Mouse (Mus musculus): ENCODE measurements at regions not wholly inside any gene's neighbourhood (a gene's known extent, or its start where the extent isn't known, plus 50 kb on each side); places are given as distances from the start of the nearest gene placed in this dataset.
A peak's percentile ranks its signal among the peaks of the same experiment; 100 is the strongest.

- no peak for DNase-seq
Observed at GRCm38 (mm10) chr13:52153030-52153429, 306.6 kb downstream of the Gadd45g start.

DNA sequence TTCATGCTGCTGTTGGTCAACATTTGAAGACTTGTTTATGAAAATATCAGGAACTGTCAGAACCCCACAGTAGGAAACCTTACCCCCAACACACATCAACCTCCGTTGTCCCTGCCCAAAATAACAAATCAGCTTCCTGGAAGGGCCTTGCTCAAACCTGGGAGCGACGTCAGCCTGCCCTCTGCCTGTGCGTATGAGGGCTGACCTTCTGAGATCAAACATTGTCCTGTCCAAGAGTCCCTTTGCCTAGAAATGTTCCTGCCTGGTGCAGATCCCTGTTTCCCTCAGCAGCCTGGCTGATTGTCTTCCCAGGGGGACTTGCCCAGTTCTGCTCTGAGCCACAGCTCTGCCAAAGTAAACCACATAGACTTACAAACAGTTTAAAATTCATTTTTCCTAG, 307.1 kb downstream of the Gadd45g start:
- peak; percentile 51 for DNase-seq

DNA sequence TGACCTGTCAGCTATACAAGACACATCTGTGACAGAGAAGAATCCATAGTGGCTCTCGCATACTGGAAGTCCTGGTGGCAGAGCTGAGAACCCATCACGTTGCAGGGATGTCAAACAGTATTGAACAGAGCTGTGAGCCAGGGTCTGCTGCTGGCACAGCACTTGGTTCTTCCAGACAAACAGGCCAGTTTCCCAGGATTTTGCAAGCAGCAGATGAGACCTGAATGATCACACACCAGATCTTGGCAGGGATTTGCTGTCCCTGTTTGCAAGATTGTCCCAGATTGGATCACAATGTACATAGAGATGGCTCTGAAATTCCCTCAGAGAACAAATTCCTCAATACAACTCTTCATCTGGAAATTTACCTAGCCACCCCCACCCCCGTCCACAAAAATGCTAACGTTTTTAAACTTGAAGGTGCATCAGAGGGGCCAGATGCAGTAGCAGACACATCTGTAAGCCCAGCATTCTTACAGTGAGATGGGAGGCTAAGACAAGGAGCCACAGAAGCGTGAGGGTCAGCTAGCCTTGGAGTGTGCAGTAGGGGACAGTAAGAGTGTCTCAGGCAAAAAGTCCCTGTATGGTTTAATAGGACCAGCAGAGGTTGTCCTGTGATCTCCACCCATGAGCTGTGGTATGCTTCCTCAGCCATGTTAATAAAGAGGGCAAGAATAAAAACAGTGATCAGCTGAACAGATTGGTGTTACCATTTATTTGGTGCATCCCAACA, 307.8 kb downstream of the Gadd45g start:
- no peak for DNase-seq

DNA sequence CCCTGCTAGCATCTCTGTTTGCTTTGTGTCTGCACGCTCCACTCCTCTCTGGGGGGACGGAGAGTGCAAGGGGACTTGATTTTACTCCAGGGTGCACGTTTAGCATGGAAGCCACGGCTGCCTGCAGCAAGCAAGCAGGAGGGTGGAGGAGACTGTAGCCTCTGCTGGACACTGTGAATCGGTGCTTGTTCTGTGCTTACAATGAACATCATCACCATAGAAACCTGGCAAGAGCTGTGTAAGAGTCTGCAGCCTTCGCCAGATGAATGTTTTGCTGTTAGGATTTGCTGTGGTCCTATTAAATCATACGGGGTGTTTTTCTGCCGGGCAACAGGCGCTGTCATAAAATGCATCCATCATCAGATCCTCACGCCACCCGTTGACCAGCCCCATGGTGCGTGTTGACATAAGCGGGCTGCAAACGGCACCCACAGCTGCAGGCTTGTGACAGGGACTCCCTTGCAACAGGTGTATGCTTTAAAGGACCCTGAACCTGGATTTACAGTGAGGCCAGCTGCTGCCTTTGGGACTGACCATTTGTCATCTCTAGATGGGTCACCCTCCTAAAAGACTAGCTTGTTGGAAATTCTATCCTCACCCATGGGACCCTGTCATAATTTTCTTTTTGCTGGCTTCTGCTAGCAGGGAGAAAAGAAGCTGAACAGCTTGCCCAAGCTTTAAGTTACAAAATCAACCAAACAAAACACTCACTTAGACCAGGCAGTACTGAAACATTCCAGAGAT, 308.5 kb downstream of the Gadd45g start:
- peak; percentile 24 for DNase-seq

- no peak for DNase-seq
Observed at GRCm38 (mm10) chr13:52155588-52156086, 309.2 kb downstream of the Gadd45g start.

DNA sequence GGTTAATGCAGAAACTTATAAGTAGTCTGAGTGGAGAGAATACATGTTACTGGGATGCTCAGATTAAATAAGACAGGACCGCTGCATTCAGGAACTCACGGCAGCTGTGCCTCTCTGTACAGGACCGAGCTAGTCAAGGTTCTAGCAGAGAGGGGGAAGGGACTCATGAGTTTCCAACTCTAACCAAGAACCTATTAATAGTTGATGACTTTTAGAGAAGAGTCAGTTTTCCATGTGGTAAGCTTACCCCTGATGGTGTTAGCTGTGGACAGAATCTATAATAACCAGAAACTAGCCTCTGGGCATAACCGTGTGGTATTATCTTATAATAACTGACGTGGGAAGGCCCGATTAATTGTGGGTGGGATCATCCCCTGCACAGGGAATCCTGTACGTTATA, 316.2 kb downstream of the Gadd45g start:
- DNase-seq = no peak

DNA sequence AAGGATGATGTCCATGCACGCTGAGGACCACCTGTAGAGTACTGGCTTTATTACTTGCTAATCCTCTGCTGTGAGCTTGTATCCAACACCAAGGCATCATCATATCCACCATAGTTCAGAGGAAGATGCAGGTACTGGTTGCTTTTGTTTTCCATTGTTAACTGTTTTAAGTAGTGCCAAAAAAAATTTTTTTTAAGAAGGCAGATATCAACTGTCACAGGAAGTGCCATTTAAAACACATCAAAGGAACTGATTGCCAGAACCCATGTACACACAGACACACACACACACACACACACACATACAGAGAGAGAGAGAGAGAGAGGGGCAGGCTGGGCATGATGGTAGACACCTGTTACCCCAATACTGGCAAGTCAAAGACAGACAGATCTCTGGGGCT, 319.1 kb downstream of the Gadd45g start:
- no peak for DNase-seq

DNA sequence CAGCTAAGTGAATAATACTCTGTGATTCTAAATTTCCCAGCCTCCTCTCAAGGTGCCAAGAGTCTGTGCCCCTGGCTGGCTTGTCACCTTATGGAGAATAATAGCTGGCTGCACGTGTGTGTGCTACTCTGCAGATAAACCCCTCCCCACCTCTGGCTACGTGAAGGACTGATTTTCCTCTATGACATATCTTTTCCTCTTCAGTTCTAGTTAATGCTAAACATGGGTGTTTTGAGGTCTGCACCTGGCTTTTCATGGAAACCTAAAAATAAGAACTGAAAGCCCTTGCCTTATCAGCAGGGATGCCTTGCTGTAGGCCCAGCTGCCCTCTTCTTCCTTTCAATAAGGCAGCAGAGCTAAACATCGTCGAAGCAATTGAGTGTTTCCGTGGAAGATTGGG, 321.5 kb downstream of the Gadd45g start:
- no peak for DNase-seq

GRCm38 (mm10) chr13:52172706-52173346, 326.3 kb downstream of the Gadd45g start:
- no peak for DNase-seq

DNA sequence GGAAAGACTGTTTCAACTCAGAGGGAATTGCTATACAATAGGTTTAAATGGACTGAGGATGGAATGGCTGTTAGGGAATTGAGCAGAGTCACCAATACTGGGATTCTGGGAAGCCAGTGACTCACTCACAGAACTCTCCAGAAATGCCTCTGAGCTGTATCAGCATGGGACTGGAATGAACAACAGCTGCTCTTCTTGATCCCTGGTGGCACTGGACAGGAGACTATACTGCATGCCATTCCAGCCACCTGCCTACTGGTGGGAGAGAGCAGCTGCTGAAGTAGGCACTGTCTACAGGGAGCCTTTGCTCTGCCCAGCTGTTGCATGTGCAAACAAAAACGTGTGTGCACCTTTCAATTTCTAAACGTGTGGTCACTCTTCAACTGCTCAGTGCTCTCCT, 329.2 kb downstream of the Gadd45g start:
- no peak for DNase-seq

DNA sequence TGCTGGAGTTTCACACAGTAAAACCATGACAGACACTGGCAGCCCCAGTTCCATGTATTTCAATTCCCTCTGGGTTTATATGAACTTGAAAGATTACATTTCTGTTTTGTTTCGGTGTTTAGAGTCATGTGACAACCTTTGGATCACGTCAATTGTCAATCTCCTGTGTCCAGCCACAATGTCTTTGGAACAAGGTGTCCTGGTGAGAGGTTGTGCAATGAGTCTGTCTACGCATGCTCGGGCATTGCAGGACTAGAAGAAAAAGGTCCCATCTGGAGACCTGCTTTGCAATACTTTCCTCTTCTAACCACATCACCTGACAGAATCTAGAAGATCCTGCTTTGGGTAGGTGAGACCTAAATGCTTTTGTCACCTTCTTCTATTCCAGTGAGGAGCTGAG, 333.5 kb downstream of the Gadd45g start:
- peak; percentile 40 for DNase-seq

DNA sequence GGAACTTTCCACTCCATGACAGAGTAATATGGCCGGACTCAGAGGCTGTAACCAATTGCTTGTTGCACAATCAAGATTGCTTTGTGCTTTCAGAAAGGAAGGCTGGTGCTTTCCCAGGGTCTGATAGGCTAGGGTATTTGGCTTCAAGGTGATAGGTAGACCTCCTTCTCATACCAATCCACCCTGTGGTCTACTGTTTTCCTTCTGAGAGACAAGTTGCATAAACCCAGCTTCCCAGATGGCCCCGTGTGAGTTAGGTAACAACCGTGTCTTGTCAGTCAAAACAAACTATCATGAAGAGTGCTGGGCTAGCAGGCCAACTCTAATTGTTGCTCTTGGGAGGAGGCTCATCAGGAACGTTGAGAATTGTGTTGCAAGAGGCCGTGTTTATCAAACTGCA, 337.2 kb downstream of the Gadd45g start:
- DNase-seq = no peak

- DNase-seq = no peak
Observed at GRCm38 (mm10) chr13:52185574-52185973, 339.1 kb downstream of the Gadd45g start.

DNA sequence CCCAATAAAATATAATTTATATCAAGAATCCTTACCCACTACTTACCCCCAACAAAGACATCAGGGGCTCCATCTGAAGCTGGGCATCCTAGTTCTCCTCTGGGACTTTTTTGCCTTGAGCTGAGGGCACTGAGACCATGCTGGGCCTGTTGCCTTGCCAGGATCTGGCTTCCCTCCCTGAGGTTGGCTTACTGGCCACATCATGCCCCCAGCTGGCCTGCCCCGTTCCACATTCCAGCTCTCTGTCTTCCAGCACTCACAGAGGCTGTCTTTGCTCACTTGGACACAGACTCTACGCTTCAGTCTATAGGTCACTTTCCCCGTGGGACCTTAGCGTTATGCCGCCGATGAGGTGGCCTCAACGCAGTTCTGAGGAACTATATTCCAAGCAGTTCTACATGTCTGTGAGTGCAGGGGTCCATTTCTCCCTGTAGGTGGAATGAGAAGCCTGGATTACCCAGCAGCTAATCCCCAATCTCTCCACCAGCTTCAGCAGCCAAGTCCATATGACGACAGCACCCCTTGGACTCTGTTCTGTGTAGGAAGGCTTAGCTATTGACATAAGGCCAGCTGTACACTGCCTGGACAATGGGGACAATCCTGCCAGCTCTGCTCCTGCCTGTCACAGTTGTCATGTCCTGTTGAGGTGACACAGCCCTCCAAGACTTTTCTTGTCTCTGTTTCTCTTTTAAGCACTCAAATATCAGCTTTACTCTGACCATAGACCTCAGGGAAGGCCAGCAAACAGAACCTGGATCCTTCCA, 341.5 kb downstream of the Gadd45g start:
- DNase-seq = no peak

- no peak for DNase-seq
Observed at GRCm38 (mm10) chr13:52188605-52189003, 342.1 kb downstream of the Gadd45g start.

GRCm38 (mm10) chr13:52189382-52189923, 341.6 kb downstream of the Diras2 start:
- DNase-seq = no peak

- no peak for DNase-seq
Observed at GRCm38 (mm10) chr13:52190256-52190655, 340.8 kb downstream of the Diras2 start.

GRCm38 (mm10) chr13:52190848-52191590, 340.1 kb downstream of the Diras2 start:
- DNase-seq = no peak

GRCm38 (mm10) chr13:52196917-52197316, 334.2 kb downstream of the Diras2 start:
- peak; percentile 39 for DNase-seq

- no peak for DNase-seq
Observed at GRCm38 (mm10) chr13:52198649-52199348, 332.3 kb downstream of the Diras2 start.

DNA sequence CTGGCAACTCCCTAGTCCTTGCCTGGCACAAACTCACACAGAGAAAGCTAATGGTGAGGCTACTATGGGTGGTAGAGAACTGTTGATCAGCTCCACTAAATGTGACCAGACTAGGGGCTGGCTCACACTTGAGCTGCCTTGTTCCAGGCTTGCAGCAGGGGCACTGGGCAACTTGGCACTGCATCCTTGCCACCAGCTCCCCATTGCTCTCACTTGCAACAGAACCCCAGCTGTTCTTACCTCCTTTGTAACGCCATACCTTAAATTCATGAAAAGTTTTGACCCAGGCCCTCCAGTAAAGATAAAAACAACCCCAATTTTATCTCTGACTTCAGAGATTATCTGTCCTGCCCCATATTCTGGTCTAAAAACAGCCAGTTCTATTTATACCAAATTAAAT, 328.7 kb downstream of the Diras2 start:
- no peak for DNase-seq

All from adrenal gland, postnatal 10 days (tissue).